25 mouse cellular contexts compared by ENCODE assay signal in genomic region chr17:80445433-80445832, GRCm38 (mm10). TPM values are rescaled to one million over a fixed set of nuclear protein-coding genes. Genes with fewer than 3 reads are reported as not detected.
A peak's percentile ranks its signal among the peaks of the same experiment; 100 is the strongest.
DNase-seq lines count a peak whose midpoint lies in the region; ATAC-seq and TF ChIP-seq lines count a peak whose summit lies in the region.
"Had no signal": no experiment of that assay in that cellular context is flagged by ENCODE, and none has a peak within 500 bp of the region (broad histone marks: within the 10 kb centered on the region; RNA-seq: fewer than 3 reads in every experiment).

No protein-coding gene starts in this region.

- no peaks in the 10 kb centered on the region for H3K9me3 ChIP-seq in intestine, postnatal 0 days (ENCODE audit: control insufficient read depth)
- H3K9me3 ChIP-seq: embryonic facial prominence, embryonic 12.5 days; embryonic facial prominence, embryonic 15.5 days; heart, embryonic 10.5 days; heart, embryonic 13.5 days had no signal

- TF ChIP-seq CTCF in bone marrow macrophage, adult 2 months (IDR thresholded peaks at IDR 0.05; ENCODE audit: low read depth, low read length) = no peak
- TF ChIP-seq CTCF in intestine, postnatal 0 days (IDR thresholded peaks at IDR 0.05; ENCODE audit: low read depth) = no peak

- H3K27me3 ChIP-seq in intestine, postnatal 0 days (replicated peaks; ENCODE audit: control insufficient read depth, insufficient read depth, low read length) = no peaks in the 10 kb centered on the region
- H3K27me3 ChIP-seq: embryonic facial prominence, embryonic 12.5 days; embryonic facial prominence, embryonic 15.5 days; heart, embryonic 13.5 days had no signal

- H3K27ac ChIP-seq in bone marrow macrophage, adult 2 months (ENCODE audit: insufficient read depth, low read depth, low read length) = peak overlapping the region; percentile 90
- H3K27ac ChIP-seq in intestine, postnatal 0 days (ENCODE audit: low read depth, low read length) = no peak overlapping the region
- H3K27ac ChIP-seq: embryonic facial prominence, embryonic 12.5 days; embryonic facial prominence, embryonic 15.5 days; gastrocnemius, adult 2 months; heart, adult 2 months; heart, embryonic 10.5 days; heart, embryonic 13.5 days; hindbrain, embryonic 14.5 days; hindbrain, postnatal 0 days had no signal

- no peak for TF ChIP-seq POLR2A in bone marrow macrophage, adult 2 months (IDR thresholded peaks at IDR 0.05; ENCODE audit: borderline replicate concordance, low read depth, low read length)

- H3K4me3 ChIP-seq in bone marrow macrophage, adult 2 months (ENCODE audit: insufficient read depth, low read length) = peak overlapping the region; percentile 13; the same call in 1 of the 2 replicates
- no peak overlapping the region for H3K4me3 ChIP-seq in intestine, postnatal 0 days (ENCODE audit: low read depth, low read length)
- H3K4me3 ChIP-seq: embryonic facial prominence, embryonic 12.5 days; embryonic facial prominence, embryonic 15.5 days; gastrocnemius, adult 2 months; heart, adult 2 months; heart, embryonic 10.5 days; heart, embryonic 13.5 days had no signal

- no peak overlapping the region for H3K4me2 ChIP-seq in intestine, postnatal 0 days (replicated peaks; ENCODE audit: low read depth)
- H3K4me2 ChIP-seq: embryonic facial prominence, embryonic 12.5 days; embryonic facial prominence, embryonic 15.5 days; heart, embryonic 13.5 days; hindbrain, embryonic 14.5 days had no signal

- 33% methylated on average over 7 of the region's 7 CpGs for WGBS in intestine, postnatal 0 days

- peak; percentile 41; the same call in 1 of the 2 replicates for ATAC-seq in intestine, postnatal 0 days
- ATAC-seq: forebrain, embryonic 14.5 days; forebrain, postnatal 0 days; hindbrain, postnatal 0 days; inflammation-experienced regulatory T-cells, adult 6 months had no signal

- H3K9ac ChIP-seq in intestine, postnatal 0 days (ENCODE audit: low read depth, low read length) = no peak overlapping the region
- H3K9ac ChIP-seq: embryonic facial prominence, embryonic 12.5 days; embryonic facial prominence, embryonic 15.5 days; forebrain, postnatal 0 days; heart, embryonic 13.5 days; hindbrain, embryonic 14.5 days had no signal

- peak; percentile 28 to 29 for DNase-seq in adrenal gland, postnatal 36 days
- DNase-seq in adrenal gland, adult 8-10 months = no peak
- DNase-seq in gastrocnemius, postnatal 4 days (ENCODE audit: low spot score in 2 of 2) = no peak
- no peak for DNase-seq in thymus, postnatal 14 days
- DNase-seq: cerebellum, adult 18-20 months; cerebellum, adult 9-10 months; cerebellum, postnatal 14 days; forebrain, postnatal 0 days; gastrocnemius, adult 2 months; gastrocnemius, postnatal 14 days; heart, adult 2 months; heart, postnatal 14 days; heart, postnatal 4 days; kidney, adult 18-20 months; kidney, adult 9 months had no signal

- peaks cover 17% of the 10 kb centered on the region for H3K4me1 ChIP-seq in bone marrow macrophage, adult 2 months (ENCODE audit: control insufficient read depth, insufficient read depth, low read length)
- H3K4me1 ChIP-seq in intestine, postnatal 0 days (replicated peaks; ENCODE audit: control insufficient read depth, insufficient read depth, low read length) = no peaks in the 10 kb centered on the region
- H3K4me1 ChIP-seq: embryonic facial prominence, embryonic 12.5 days; embryonic facial prominence, embryonic 15.5 days; heart, embryonic 10.5 days had no signal

- H3K36me3 ChIP-seq in intestine, postnatal 0 days (ENCODE audit: control insufficient read depth, insufficient read depth) = peaks cover 33% of the 10 kb centered on the region

RNA-seq across cellular contexts. Expression of gene Sos1, which starts 34.8 kb away (rescaled TPM):
- total RNA-seq in adrenal gland, postnatal 36 days (2021) = 10 to 100 TPM; 28.1 to 29.3 TPM
- 10 to 100 TPM; 27.2 to 34.2 (median 32.0) TPM for total RNA-seq in adrenal gland, adult 8-10 months (2022)
- 10.4 and 12.0 TPM in 2 replicates for polyA plus RNA-seq in bone marrow macrophage, adult 2 months (2012; ENCODE audit: insufficient read depth, insufficient read length, missing spikeins)
- polyA plus RNA-seq in intestine, postnatal 0 days (2015; fragmentation: Nextera tagmentation; extraction: Ambion mirVana) = 3.9 and 4.4 TPM in 2 replicates
- total RNA-seq in gastrocnemius, postnatal 4 days (2021) = 10 to 100 TPM; 16.7 to 18.4 TPM

Comparison
In these comparisons a context has a peak if more than half of its experiments do, and no peak if none do; other contexts are left out.
1. DNase-seq: peak in adrenal gland, postnatal 36 days (2 of 2); none in adrenal gland, adult 8-10 months (single experiment), gastrocnemius, postnatal 4 days (0 of 2) and thymus, postnatal 14 days (single experiment).